Mouse (Mus musculus): ENCODE data around the gene Bves.

GRCm38 (mm10) chr10:45398211-45398610 lies 62.6 kb downstream of the Bves start:
- TF ChIP-seq CTCF (IDR thresholded peaks at IDR 0.05; ENCODE audit: borderline replicate concordance, extremely low read depth, insufficient read depth, insufficient read length), result no peak
- no peak for TF ChIP-seq POLR2A (IDR thresholded peaks at IDR 0.05; ENCODE audit: borderline replicate concordance, extremely low read depth, insufficient read depth, insufficient read length, poor library complexity, severe bottlenecking)

Measured in brain, embryonic 14.5 days (tissue).